Mouse (Mus musculus) induced T-regulatory cell, adult 2 months (primary cell): ENCODE measurements at regions not wholly inside any gene's neighbourhood (a gene's known extent, or its start where the extent isn't known, plus 50 kb on each side); places are given as distances from the start of the nearest gene placed in this dataset.
A peak's percentile ranks its signal among the peaks of the same experiment; 100 is the strongest.

ENCODE experiments used
- DNase-seq: peaks from one replicate; pipeline ENCODE4 v3.0.0-alpha.2; 2012; ENCODE audit warnings: low read depth

- peak; percentile 36 for DNase-seq
Measured at GRCm38 (mm10) chr3:19458386-19458785, 170.1 kb downstream of the 1700064H15Rik start.

GRCm38 (mm10) chr3:19457431-19457830 is 171.0 kb downstream of the 1700064H15Rik start:
- DNase-seq = no peak

- no peak for DNase-seq
Measured at GRCm38 (mm10) chr3:19455838-19456448, 172.5 kb downstream of the 1700064H15Rik start.

- peak; percentile 86 for DNase-seq
Measured at GRCm38 (mm10) chr3:19451022-19451421, 177.5 kb downstream of the 1700064H15Rik start.

GRCm38 (mm10) chr3:19448931-19449330 is 179.5 kb downstream of the 1700064H15Rik start:
- no peak for DNase-seq

- no peak for DNase-seq
Measured at GRCm38 (mm10) chr3:19448192-19448591, 180.3 kb downstream of the 1700064H15Rik start.

- DNase-seq = no peak
Measured at GRCm38 (mm10) chr3:19447733-19448132, 180.7 kb downstream of the 1700064H15Rik start.

- no peak for DNase-seq
Measured at GRCm38 (mm10) chr3:19444914-19445313, 183.6 kb downstream of the 1700064H15Rik start.

GRCm38 (mm10) chr3:19441827-19442226 is 186.7 kb downstream of the 1700064H15Rik start:
- no peak for DNase-seq

- DNase-seq = peak; percentile 84
Measured at GRCm38 (mm10) chr3:19430159-19430558, 198.3 kb downstream of the 1700064H15Rik start.

- peak; percentile 74 for DNase-seq
Measured at GRCm38 (mm10) chr3:19429422-19430076, 198.9 kb downstream of the 1700064H15Rik start.

- peak; percentile 45 for DNase-seq
Measured at GRCm38 (mm10) chr3:19429010-19429409, 199.5 kb downstream of the 1700064H15Rik start.

- DNase-seq = no peak
Measured at GRCm38 (mm10) chr3:19426130-19426556, 202.3 kb downstream of the 1700064H15Rik start.

GRCm38 (mm10) chr3:19425322-19425721 is 203.2 kb downstream of the 1700064H15Rik start:
- DNase-seq = no peak

GRCm38 (mm10) chr3:19424384-19424783 is 204.1 kb downstream of the 1700064H15Rik start:
- DNase-seq = no peak

GRCm38 (mm10) chr3:19421430-19421944 is 207.0 kb downstream of the 1700064H15Rik start:
- no peak for DNase-seq

- no peak for DNase-seq
Measured at GRCm38 (mm10) chr3:19420912-19421311, 207.6 kb downstream of the 1700064H15Rik start.

GRCm38 (mm10) chr3:19410938-19411515 is 217.4 kb downstream of the 1700064H15Rik start:
- peak; percentile 39 for DNase-seq

- DNase-seq = no peak
Measured at GRCm38 (mm10) chr3:19408283-19408682, 220.2 kb downstream of the 1700064H15Rik start.

GRCm38 (mm10) chr3:19407591-19408090 is 220.8 kb downstream of the 1700064H15Rik start:
- no peak for DNase-seq

GRCm38 (mm10) chr3:19406351-19407151 is 221.9 kb downstream of the 1700064H15Rik start:
- no peak for DNase-seq

GRCm38 (mm10) chr3:19385675-19386074 is 242.8 kb downstream of the 1700064H15Rik start:
- DNase-seq = no peak
